Mouse (Mus musculus) liver, postnatal 0 days (tissue): ENCODE measurements around the gene Clic6.

Experiments
- CTCF ChIP-seq: sonication (generic); IDR thresholded peaks from 2 replicates; pipeline ENCODE4 v1.5.1; 2016; ENCODE audit warnings: antibody characterized with exemption, low read depth
- EP300 ChIP-seq: IDR thresholded peaks from 2 replicates; pipeline ENCODE4 v1.6.1; 2016; ENCODE audit warnings: antibody characterized with exemption, low read depth, mild to moderate bottlenecking

- TF ChIP-seq CTCF (peak; percentile 65), EP300 (no peak)
These were observed 26.3 kb downstream of the Clic6 start for GRCm38 (mm10) chr16:92511773-92512391.
